Mouse (Mus musculus) heart, embryonic 16.5 days (tissue): ENCODE measurements around the gene Slc46a3. TPM values are rescaled to one million over a fixed set of nuclear protein-coding genes. Genes with fewer than 3 reads are reported as not detected.

ENCODE experiments used
- ATAC-seq: fragments of 200-750 bp; cut with Nextera tagmentation; replicated peaks from 2 replicates; pipeline ENCODE4 v1.8.0; 2017; ENCODE audit warnings: moderate number of reproducible peaks; ENCODE audit not compliant: insufficient read depth, low FRiP score; ENCODE audit errors: extremely low read depth
- H3K27ac ChIP-seq: fragments of 300-500 bp; sonication (generic); 2 replicates; pipeline ENCODE4 v1.5.1; 2014; ENCODE audit warnings: mild to moderate bottlenecking, low read length, control low read depth, moderate library complexity
- H3K27me3 ChIP-seq: fragments of 300-500 bp; sonication (generic); 2 replicates; pipeline ENCODE4 v1.6.1; 2014; ENCODE audit warnings: low read length, mixed read lengths; ENCODE audit not compliant: control insufficient read depth, insufficient read depth
- H3K36me3 ChIP-seq: fragments of 300-500 bp; sonication (generic); 2 replicates; pipeline ENCODE4 v1.6.1; 2014; ENCODE audit not compliant: control insufficient read depth, insufficient read depth
- H3K4me1 ChIP-seq: fragments of 300-500 bp; sonication (generic); 2 replicates; pipeline ENCODE4 v1.6.1; 2014; ENCODE audit warnings: low read length, mixed read lengths; ENCODE audit not compliant: control insufficient read depth, insufficient read depth
- H3K4me2 ChIP-seq: fragments of 300-500 bp; sonication (generic); 2 replicates; pipeline ENCODE4 v1.6.1; 2014; ENCODE audit warnings: low read depth, mild to moderate bottlenecking, control low read depth, low read length
- H3K4me3 ChIP-seq: fragments of 300-500 bp; sonication (generic); 2 replicates; pipeline ENCODE4 v1.5.1; 2014; ENCODE audit warnings: mild to moderate bottlenecking, control low read depth, low read length
- H3K9ac ChIP-seq: fragments of 300-500 bp; sonication (generic); 2 replicates; pipeline ENCODE4 v1.6.1; 2014; ENCODE audit warnings: low read length, control low read depth
- H3K9me3 ChIP-seq: fragments of 300-500 bp; sonication (generic); replicated peaks from 2 replicates; pipeline ENCODE4 v1.6.1; 2016; ENCODE audit warnings: low read length; ENCODE audit not compliant: control insufficient read depth
- WGBS: fragments of 180-500 bp; shearing (Covaris S2); extraction: QIAGEN DNeasy Blood & Tissue Kit; methylation state at CpG from one replicate; pipeline ENCODE4 v1.1.7; 2014; 5-methylcytosine and 5-hydroxymethylcytosine counted together
- polyA plus RNA-seq: library from polyadenylated mRNA; unstranded; fragments of >200 nt; fragmentation: Nextera tagmentation; extraction: Ambion mirVana; gene quantifications from 2 replicates; pipeline ENCODE4 v1.2.1, GENCODE M21; 2015

Gene Slc46a3
- polyA plus RNA-seq, 1 experiment from 2014 or later = 3.8 TPM

- peaks cover 7% of the 10 kb centered on the region for H3K4me1 ChIP-seq
- WGBS = 15% methylated on average over 17 of the region's 17 CpGs
- H3K4me2 ChIP-seq = peak overlapping the region; percentile 33; the same call in 1 of the 2 replicates
- H3K4me3 ChIP-seq = no peak overlapping the region
- no peak overlapping the region for H3K27ac ChIP-seq
- no peaks in the 10 kb centered on the region for H3K36me3 ChIP-seq
- 0 out of 2 replicates have a peak, but pooled peaks have one; percentile 14 for ATAC-seq
- H3K27me3 ChIP-seq = no peaks in the 10 kb centered on the region
- H3K9ac ChIP-seq = no peak overlapping the region
- no peaks in the 10 kb centered on the region for H3K9me3 ChIP-seq
Measured at GRCm38 (mm10) chr5:147834841-147835500, 59.6 kb downstream of the Slc46a3 start.

- H3K4me2 ChIP-seq = peak overlapping the region; percentile 36
- H3K4me3 ChIP-seq = peak overlapping the region; percentile 6; the same call in 1 of the 2 replicates
Measured at GRCm38 (mm10) chr5:147832842-147833241, 61.8 kb downstream of the Slc46a3 start.

GRCm38 (mm10) chr5:147828846-147829245 lies 65.8 kb downstream of the Slc46a3 start:
- Histone ChIP-seq H3K27ac (no peak overlapping the region), H3K4me2 (no peak overlapping the region)
- 81% methylated on average over 8 of the region's 8 CpGs for WGBS

More at GRCm38 (mm10) chr5:147832842-147833241, 61.8 kb downstream of the Slc46a3 start:
- peaks cover 7% of the 10 kb centered on the region for H3K4me1 ChIP-seq
- WGBS = 28% methylated on average over 14 of the region's 14 CpGs
- no peaks in the 10 kb centered on the region for H3K27me3 ChIP-seq
- H3K27ac ChIP-seq = 0 out of 2 replicates have a peak overlapping the region, but pooled peaks have one; percentile 10
- 0 out of 2 replicates have a peak, but pooled peaks have one; percentile 14 for ATAC-seq
- H3K9ac ChIP-seq = no peak overlapping the region
- H3K9me3 ChIP-seq = no peaks in the 10 kb centered on the region
- no peaks in the 10 kb centered on the region for H3K36me3 ChIP-seq

More at GRCm38 (mm10) chr5:147828846-147829245, 65.8 kb downstream of the Slc46a3 start:
- Histone ChIP-seq H3K4me1 (peaks cover 19% of the 10 kb centered on the region), H3K9ac (no peak overlapping the region), H3K27me3 (no peaks in the 10 kb centered on the region), H3K4me3 (no peak overlapping the region), H3K36me3 (no peaks in the 10 kb centered on the region), H3K9me3 (no peaks in the 10 kb centered on the region)
- ATAC-seq = no peak

Other genes with a start within 250 kb of the Slc46a3 start
- 21.4 and 22.6 TPM in 2 replicates for gene Flt1, start 168.8 kb downstream of the Slc46a3 start, polyA plus RNA-seq
- 269 and 312 TPM in 2 replicates for gene Pomp, start 34.4 kb downstream of the Slc46a3 start, polyA plus RNA-seq
- 123 and 131 TPM in 2 replicates for gene Mtus2, start 62.5 kb upstream of the Slc46a3 start, polyA plus RNA-seq